Mouse (Mus musculus): ENCODE data around the gene Dhx30. TPM values are rescaled to one million over a fixed set of nuclear protein-coding genes. Genes with fewer than 3 reads are reported as not detected.
"Not testable (repeated sequence)": the region's sequence is repeated elsewhere in the genome, so short reads cannot be mapped to it uniquely, and the experiment has no call there.

The Dhx30 gene
- total RNA-seq, 2 experiments from 2014 or later = 7.8 to 13.3 TPM

DNA sequence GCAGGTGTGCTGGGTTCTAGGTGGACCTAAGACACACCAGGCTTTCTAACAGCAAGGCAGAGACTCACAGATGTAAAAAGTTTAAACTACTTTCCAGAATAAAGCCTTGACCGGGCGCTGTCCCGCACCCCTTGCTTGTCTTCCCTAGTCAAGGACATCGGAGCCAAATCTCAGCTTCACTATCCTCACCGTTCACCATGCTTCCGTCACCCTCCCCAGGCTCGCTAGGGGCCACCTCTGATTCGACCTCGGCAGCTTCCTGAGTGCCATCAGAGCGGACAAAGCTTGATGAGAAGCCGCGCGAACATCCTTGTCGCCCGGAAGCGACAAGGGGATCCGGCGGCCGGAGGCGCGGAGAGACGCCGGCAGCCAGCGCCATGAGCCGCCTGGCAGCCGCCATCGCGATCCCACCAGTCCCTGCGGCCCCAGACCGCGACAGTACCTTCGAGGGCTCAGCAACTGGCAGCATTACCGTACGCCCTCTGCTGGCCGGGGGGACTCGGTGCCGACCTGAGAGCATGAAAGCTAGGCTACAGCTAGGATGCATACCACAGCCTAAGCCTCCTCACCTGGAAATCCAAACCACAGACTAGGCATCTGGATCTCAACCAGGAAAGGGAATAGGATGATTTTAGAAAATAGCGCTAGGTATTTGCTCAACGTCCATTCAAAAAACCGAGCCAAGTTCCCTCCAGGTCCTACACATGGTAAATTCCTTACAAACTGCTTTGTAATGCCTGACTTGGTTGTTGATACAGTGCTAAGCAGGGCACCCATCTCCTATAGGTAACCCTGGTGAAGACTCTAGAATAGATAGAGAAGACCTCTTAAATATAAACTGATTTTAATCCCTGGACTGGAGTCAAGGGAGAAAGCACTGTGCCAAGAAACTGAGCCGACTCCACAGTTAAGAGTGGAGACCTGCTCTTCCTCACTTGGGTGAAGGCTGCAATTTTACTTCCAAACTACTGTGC, 16.7 kb downstream of the Dhx30 start:
- ATAC-seq (replicated peaks; ENCODE audit: low FRiP score, poor library complexity, severe bottlenecking) = peak; percentile 99

DNA sequence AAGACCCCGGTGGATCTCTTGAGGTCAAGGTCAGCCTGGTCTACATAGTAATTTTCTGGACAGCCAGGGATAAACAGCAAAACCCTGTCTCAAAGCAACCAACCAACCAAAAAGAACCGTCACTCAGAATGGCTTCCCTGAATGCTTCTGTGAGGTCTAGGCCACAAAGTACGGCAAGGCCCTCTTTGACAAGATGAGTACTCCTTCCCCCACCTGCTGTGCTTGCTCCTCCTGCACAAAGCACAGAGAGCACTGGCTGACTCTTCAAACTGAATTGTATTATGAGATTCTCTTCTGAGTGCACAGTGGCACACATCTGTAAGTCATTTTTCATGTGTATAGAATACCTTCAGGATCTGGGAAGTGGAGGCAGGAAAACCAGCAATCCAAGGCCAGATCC, 19.8 kb downstream of the Dhx30 start:
- ATAC-seq (replicated peaks; ENCODE audit: low FRiP score, poor library complexity, severe bottlenecking) = no peak

GRCm38 (mm10) chr9:110094761-110095160, 22.9 kb downstream of the Dhx30 start:
- no peak for ATAC-seq (replicated peaks; ENCODE audit: low FRiP score, poor library complexity, severe bottlenecking)

GRCm38 (mm10) chr9:110093303-110093702, 24.3 kb downstream of the Dhx30 start:
- ATAC-seq (replicated peaks; ENCODE audit: low FRiP score, poor library complexity, severe bottlenecking) = no peak

- no peak for ATAC-seq (replicated peaks; ENCODE audit: low FRiP score, poor library complexity, severe bottlenecking)
Measured at GRCm38 (mm10) chr9:110085693-110086092, 31.9 kb downstream of the Dhx30 start.

DNA sequence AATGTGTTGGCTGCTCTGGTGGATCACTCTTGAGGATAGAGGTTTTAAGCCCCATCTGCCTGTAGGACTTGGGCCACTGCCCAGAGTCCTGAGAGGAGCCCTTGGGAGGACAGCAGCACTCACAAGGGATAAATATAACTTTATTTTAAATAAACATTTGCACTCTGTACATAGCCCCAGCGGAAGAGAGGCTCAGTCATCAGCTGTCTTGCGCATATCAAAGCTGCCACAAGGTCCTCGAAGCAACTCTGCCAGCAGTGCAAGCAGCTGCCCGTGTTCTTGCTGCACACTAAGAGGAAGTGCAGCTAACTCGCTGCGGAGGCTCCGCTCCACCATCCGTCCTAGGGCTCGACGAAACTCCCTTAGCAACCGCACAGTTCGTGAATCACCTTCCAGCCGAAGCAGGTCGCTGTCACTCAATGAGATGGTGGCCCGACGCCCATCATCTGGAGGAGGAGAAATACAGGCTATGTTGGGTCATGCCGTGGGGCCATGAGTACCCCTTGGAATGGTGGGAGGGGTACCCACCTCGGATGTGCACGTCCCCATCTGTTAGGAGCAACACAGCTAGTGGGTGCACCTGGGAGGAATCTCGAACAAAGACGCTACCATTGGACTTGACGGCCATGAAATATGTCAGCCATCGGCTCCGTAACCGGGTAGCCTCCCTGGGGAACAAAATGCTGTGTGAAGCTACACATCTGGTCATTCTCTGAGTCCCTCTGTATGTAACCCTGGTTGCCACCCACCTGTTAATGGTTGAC, 33.2 kb downstream of the Dhx30 start:
- ATAC-seq (replicated peaks; ENCODE audit: low FRiP score, poor library complexity, severe bottlenecking) = no peak

GRCm38 (mm10) chr9:110081066-110081465, 36.6 kb downstream of the Dhx30 start:
- no peak for ATAC-seq (replicated peaks; ENCODE audit: low FRiP score, poor library complexity, severe bottlenecking)

DNA sequence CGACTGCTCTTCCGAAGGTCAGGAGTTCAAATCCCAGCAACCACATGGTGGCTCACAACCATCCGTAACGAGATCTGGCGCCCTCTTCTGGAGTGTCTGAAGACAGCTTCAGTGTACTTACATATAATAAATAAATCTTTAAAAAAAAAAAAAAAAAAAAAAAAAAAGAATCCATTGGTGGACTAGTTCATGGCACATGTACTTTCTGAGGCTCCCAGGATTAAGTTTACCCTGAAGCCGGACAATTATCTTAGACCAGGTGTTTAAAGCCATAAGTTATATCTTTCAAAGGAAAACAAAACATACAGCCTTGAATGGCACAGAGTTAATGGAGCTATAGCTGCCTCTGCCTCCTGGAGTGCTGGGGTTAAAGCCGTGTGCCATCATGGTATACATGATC, 41.2 kb downstream of the Dhx30 start:
- not testable (repeated sequence) for ATAC-seq (replicated peaks; ENCODE audit: low FRiP score, poor library complexity, severe bottlenecking)

- ATAC-seq (replicated peaks; ENCODE audit: low FRiP score, poor library complexity, severe bottlenecking) = no peak
Measured at GRCm38 (mm10) chr9:110071843-110072242, 45.8 kb downstream of the Dhx30 start.

DNA sequence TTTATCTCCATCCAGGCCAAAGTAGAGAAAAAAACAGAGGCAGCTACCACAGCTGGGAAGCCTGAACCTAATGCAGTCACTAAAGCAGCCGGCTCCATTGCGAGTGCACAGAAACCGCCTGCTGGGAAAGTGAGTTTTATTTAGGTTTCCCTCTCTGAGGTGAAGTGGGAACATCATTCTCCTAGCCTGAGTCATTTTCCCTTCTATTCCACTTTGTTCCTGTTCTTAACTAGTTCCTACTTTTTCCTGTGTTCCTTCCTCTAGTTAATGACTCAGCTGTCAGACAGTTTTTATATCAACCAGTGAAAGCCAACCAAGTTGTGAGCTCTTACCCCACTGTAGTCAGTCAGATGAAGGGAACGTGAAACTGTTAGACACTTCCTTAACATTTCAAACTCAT, 46.6 kb downstream of the Dhx30 start:
- ATAC-seq (replicated peaks; ENCODE audit: low FRiP score, poor library complexity, severe bottlenecking) = no peak

DNA sequence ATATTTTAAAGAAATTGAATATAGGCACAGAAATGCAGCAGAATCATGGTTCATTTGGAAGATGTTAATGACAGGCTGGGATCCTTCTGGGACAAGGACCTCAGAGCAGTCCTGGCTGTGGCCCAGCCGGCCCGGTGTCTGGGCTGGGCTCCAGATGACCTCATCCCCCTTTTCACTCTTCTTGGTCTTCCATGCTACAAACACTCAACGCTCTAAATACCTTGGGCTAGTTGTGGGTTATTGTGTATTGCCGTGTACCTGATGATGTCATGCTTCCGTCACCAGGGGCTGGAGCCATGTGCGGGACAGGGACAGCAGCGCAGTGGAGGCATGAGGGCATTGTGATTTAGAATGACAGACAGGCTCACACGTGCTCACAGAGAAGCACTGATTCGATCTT, 47.3 kb downstream of the Dhx30 start:
- ATAC-seq (replicated peaks; ENCODE audit: low FRiP score, poor library complexity, severe bottlenecking) = 0 out of 2 replicates have a peak, but pooled peaks have one; percentile 15

DNA sequence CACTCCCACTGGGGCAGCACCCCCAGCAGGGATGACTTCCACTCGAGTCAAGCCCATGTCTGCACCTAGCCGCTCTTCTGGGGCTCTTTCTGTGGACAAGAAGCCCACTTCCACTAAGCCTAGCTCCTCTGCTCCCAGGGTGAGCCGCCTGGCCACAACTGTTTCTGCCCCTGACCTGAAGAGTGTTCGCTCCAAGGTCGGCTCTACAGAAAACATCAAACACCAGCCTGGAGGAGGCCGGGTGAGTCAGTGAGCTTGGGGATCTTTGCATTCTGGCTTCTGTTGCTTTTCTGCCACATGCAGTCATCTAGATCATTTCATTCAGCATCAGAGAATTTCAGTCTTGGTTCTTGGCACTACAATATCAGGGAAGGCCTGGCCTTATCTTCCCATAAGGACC, 48.9 kb downstream of the Dhx30 start:
- ATAC-seq (replicated peaks; ENCODE audit: low FRiP score, poor library complexity, severe bottlenecking) = no peak

GRCm38 (mm10) chr9:110064641-110065040, 53.0 kb downstream of the Dhx30 start:
- ATAC-seq (replicated peaks; ENCODE audit: low FRiP score, poor library complexity, severe bottlenecking) = no peak

- no peak for ATAC-seq (replicated peaks; ENCODE audit: low FRiP score, poor library complexity, severe bottlenecking)
Measured at GRCm38 (mm10) chr9:110062861-110063260, 54.8 kb downstream of the Dhx30 start.

DNA sequence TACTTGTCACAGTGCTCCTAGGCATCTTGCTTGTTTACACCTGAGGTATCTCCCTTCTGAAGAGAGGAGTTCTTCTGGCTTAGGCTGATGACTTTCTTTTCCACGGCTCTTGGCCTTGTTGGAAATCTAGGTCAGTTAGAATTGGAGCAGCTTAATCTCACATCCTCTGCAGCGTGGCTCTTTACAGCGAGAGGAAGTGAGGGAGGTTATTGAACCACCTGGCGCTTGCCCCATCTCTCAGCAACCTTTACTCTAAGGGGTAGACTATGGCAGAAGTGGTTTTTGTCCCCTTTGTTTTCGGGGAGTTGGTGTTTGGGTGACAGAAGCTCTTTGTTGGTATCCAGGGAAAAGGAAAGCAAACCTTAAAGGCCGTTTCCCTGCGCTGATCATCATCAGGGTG, 55.2 kb downstream of the Dhx30 start:
- no peak for ATAC-seq (replicated peaks; ENCODE audit: low FRiP score, poor library complexity, severe bottlenecking)

DNA sequence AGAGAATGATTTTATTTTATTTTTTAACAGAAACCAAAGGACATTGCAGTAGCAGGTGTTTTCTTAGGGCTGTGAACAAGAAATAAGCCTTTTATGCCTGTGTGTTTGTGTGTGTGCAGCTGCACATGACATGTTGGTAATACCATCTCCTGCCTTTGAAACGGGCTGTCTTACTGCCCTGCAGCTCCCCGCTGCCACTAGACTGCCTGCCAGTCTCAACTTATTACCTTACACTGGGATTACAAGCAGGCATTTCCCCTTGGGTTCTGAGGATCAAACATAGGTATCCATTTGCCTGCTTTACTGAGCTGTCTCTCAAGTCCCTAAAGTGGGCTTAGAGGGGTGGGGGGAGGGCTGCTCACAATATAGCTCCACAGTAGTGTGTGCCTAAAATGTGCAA, 56.9 kb downstream of the Dhx30 start:
- no peak for ATAC-seq (replicated peaks; ENCODE audit: low FRiP score, poor library complexity, severe bottlenecking)

DNA sequence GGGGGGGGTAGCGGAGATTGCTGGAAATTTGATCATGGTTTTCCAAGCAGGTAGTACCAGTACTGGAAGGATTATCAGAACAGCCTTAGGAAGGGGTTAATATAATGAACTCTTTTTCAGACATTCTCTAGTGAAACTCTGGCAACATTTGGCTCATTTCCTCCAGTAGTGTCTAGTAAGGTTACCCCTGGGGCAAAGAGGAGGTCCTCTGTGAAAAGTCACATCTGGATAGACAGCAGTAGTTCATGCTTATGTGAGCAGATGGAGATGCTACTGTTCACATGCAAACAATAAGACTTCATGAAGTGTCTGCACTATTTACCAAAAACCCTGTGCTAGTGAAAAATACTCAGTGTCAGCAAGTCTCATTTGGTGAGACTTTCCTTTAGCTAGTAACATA, 60.4 kb downstream of the Dhx30 start:
- no peak for ATAC-seq (replicated peaks; ENCODE audit: low FRiP score, poor library complexity, severe bottlenecking)

DNA sequence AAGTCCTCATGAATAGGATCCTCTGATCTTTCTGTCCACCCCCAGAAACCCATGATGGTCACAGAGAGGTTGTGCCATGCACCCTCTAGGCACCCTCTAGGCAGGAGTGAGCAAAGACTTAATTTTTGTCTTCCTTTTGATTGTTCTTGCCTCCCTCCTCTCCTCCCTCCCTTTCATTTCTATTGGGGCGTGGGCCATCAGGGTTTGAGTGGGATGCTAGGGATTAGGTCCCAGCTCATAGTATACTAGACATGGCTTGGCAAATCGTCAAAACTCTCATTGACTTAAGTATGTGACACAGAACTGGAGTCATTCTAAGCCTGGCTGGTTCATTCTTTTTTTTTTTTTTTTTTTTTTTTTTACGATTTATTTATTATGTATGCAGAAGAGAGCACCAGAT, 62.8 kb downstream of the Dhx30 start:
- ATAC-seq (replicated peaks; ENCODE audit: low FRiP score, poor library complexity, severe bottlenecking) = no peak

GRCm38 (mm10) chr9:110054080-110054421, 63.6 kb downstream of the Dhx30 start:
- no peak for ATAC-seq (replicated peaks; ENCODE audit: low FRiP score, poor library complexity, severe bottlenecking)

DNA sequence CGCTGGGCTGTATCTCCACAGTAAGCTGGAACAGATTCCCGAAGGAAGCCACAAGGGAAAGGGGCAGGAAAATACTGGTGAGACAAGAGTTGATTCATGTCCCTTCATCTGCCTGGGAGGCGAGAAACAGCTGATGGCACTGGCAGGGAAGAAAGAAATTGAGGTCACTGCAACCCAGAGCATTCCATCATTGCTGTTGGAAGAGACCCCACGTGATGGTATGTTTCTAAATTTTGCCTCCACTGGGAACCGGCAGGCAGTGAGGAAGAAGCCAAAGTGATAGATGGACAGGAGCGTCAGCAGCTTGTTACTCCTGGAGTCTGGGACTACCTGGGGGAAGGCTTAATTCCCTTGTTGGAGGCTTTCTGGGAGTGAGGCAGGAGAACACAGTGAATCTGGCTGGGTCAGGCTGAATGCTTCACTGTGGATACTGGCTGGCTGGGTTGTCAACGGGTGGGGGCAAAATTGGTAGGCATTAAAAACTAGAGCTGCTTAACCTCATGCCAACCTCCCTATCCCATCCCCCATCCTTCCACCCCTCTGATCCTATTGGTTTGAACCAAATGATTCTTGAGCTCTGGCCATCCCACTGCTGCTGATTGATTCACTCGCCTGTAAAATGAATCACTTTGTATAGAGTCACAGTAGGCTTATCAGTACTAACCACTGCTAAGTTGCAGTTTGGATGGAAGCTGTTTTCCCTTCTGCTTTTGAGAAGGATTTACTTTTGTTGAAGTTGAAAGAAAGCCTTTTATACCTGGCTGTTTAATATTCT, 64.1 kb downstream of the Dhx30 start:
- no peak for ATAC-seq (replicated peaks; ENCODE audit: low FRiP score, poor library complexity, severe bottlenecking)
